Mouse (Mus musculus): ENCODE results near the gene Prss38.

- TF ChIP-seq FLI1 (IDR thresholded peaks at IDR 0.05; ENCODE audit: low read length) (no peak), GATA1 (IDR thresholded peaks at IDR 0.05; ENCODE audit: borderline replicate concordance, low read length) (no peak)
Measured at GRCm38 (mm10) chr11:59366031-59366430, 9.4 kb downstream of the Prss38 start.

Measured in megakaryocyte, embryonic 14.5 days (primary cell).